Mouse (Mus musculus): ENCODE data around the gene Cks2.

GRCm38 (mm10) chr13:51677630-51678185 is 32.7 kb downstream of the Cks2 start:
- no peak for TF ChIP-seq POLR2A (IDR thresholded peaks at IDR 0.05; ENCODE audit: borderline replicate concordance, extremely low read depth, low read depth, low read length)
- TF ChIP-seq CTCF (IDR thresholded peaks at IDR 0.05; ENCODE audit: insufficient read depth, low read length), result no peak
